Mouse (Mus musculus) neutrophil, adult 5-6 weeks (primary cell): ENCODE data around the gene Prmt9. TPM values are rescaled to one million over a fixed set of nuclear protein-coding genes. Genes with fewer than 3 reads are reported as not detected.
A peak's percentile ranks its signal among the peaks of the same experiment; 100 is the strongest.

Source experiments
- ATAC-seq: fragments of 151-379, 151-347 bp; 2 replicates; pipeline ENCODE4 v1.8.0; 2017; ENCODE audit warnings: mild to moderate bottlenecking, moderate TSS enrichment; ENCODE audit not compliant: insufficient number of reproducible peaks, poor library complexity, low FRiP score, severe bottlenecking; ENCODE audit errors: extremely low read depth
- total RNA-seq: library from RNA; stranded (forward); fragments of 200-1000 nt; gene quantifications from 2 replicates; pipeline ENCODE4 v1.2.3, GENCODE M21; 2017

The Prmt9 gene
- total RNA-seq, 1 experiment from 2014 or later = 27.5 TPM

DNA sequence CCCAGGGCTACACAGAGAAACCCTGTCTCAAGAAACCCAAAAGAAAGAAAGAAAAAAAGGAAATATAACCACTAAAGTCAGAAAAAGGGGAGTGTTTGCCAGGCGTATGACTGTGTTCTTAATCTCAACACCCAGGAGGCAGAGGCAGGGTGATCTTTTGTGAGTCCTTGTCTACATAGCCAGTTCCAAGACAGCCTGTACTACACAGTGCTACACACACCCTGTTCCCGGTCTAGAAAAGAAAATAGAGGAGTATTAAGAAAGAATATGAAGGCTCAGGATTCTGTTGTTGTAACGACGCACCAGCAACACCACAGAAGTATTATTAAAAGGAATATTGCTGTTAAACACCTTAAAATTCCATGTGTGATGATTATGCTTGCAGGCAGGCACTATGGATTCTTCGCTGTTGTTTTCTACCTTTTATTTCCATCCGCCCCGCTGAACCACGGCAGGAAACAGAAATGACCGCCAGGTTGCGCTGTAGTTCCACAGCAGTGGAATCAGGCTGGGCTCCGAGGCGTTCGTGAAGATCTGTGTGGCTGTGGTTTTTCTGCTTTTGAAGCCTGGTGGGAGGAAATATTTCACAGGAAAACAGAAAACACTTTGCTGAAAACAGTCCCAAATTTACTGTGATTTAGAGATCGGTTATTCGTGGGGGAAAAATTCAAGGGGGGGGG, 80.8 kb downstream of the Prmt9 start:
- peak; percentile 90 for ATAC-seq

DNA sequence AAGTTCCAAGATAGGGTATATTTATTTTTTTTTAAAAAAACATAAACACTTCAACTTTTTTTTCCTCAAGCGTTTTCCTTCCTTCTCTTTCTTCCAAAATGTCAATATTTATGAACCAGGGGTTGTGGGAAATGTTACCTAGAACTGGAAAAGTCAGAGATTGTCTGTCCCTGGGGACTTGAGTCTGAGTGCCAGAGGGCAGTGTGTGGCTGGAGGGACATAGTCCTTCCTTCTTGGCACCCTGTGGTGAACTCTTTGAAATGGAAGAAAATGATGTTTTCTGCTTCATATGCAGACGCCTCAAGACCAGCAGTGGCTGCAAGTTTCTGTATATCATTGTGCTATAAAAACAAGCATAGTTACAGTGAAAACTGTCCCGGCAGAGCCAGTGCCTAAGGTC, 81.5 kb downstream of the Prmt9 start:
- no peak for ATAC-seq

Other genes with a start within 250 kb of the Prmt9 start
- 14.1 and 14.9 TPM in 2 replicates for gene Arhgap10, start 31.4 kb upstream of the Prmt9 start, total RNA-seq
- 24.0 and 24.3 TPM in 2 replicates for gene Tmem184c, start 61.3 kb downstream of the Prmt9 start, total RNA-seq
- gene Ednra, start 175.1 kb downstream of the Prmt9 start, total RNA-seq = 0.25 TPM in 1 of 2 replicates, not detected in the other